Mouse (Mus musculus) cerebellum, postnatal 36 days (tissue): Measurements from ENCODE around the gene 1700061G19Rik.

ENCODE experiments used
- DNase-seq, 2 experiments: peaks; one replicate each; pipeline ENCODE4 v3.0.0; 2021 to 2022; ENCODE audit warnings: mixed read lengths in 2 of 2

Gene 1700061G19Rik

GRCm38 (mm10) chr17:56872512-56872911 lies 2.8 kb upstream of the 1700061G19Rik start:
- DNase-seq: no peak

- DNase-seq: no peak
These were observed 1.0 kb upstream of the 1700061G19Rik start, which contains the start of gene Acsbg2 for GRCm38 (mm10) chr17:56874237-56874636. Acsbg2 (minus strand) TSS chr17:56874447.

- no peak for DNase-seq
These were observed 1.2 kb downstream of the 1700061G19Rik start for GRCm38 (mm10) chr17:56876465-56876864.

- no peak for DNase-seq
These were observed 1.7 kb downstream of the 1700061G19Rik start for GRCm38 (mm10) chr17:56876981-56877380.

- DNase-seq: no peak
These were observed 2.1 kb downstream of the 1700061G19Rik start for GRCm38 (mm10) chr17:56877426-56877825.

- DNase-seq: no peak
These were observed 8.3 kb downstream of the 1700061G19Rik start for GRCm38 (mm10) chr17:56883612-56884011.

GRCm38 (mm10) chr17:56884331-56884730 lies 9.1 kb downstream of the 1700061G19Rik start:
- no peak for DNase-seq

GRCm38 (mm10) chr17:56884809-56885208 lies 9.5 kb downstream of the 1700061G19Rik start:
- no peak for DNase-seq

GRCm38 (mm10) chr17:56888050-56888449 lies 12.8 kb downstream of the 1700061G19Rik start:
- DNase-seq: no peak

- DNase-seq: no peak
These were observed 14.7 kb downstream of the 1700061G19Rik start for GRCm38 (mm10) chr17:56890018-56890417.

GRCm38 (mm10) chr17:56895368-56895918 lies 20.2 kb downstream of the 1700061G19Rik start:
- DNase-seq: no peak

- DNase-seq: no peak
These were observed 21.3 kb downstream of the 1700061G19Rik start for GRCm38 (mm10) chr17:56896513-56897129.

GRCm38 (mm10) chr17:56897630-56898195 lies 22.4 kb downstream of the 1700061G19Rik start:
- peak; percentile 86 for DNase-seq

GRCm38 (mm10) chr17:56902698-56903097 lies 27.4 kb downstream of the 1700061G19Rik start:
- no peak for DNase-seq

- no peak for DNase-seq
These were observed 30.9 kb downstream of the 1700061G19Rik start for GRCm38 (mm10) chr17:56906166-56906565.

GRCm38 (mm10) chr17:56907096-56907495 lies 31.8 kb downstream of the 1700061G19Rik start:
- DNase-seq: no peak

- DNase-seq: peak in 1 of 2 experiments; percentile 20
These were observed 32.6 kb downstream of the 1700061G19Rik start for GRCm38 (mm10) chr17:56907887-56908286.

GRCm38 (mm10) chr17:56909764-56910163 lies 34.5 kb downstream of the 1700061G19Rik start:
- DNase-seq: peak; percentile 42 to 48

GRCm38 (mm10) chr17:56913023-56913422 lies 37.7 kb downstream of the 1700061G19Rik start:
- no peak for DNase-seq

- DNase-seq: no peak
These were observed 38.2 kb downstream of the 1700061G19Rik start for GRCm38 (mm10) chr17:56913444-56913843.

- no peak for DNase-seq
These were observed 41.9 kb downstream of the 1700061G19Rik start for GRCm38 (mm10) chr17:56917166-56917565.

GRCm38 (mm10) chr17:56919725-56920124 lies 44.4 kb downstream of the 1700061G19Rik start:
- no peak for DNase-seq

- DNase-seq: no peak
These were observed 50.7 kb downstream of the 1700061G19Rik start for GRCm38 (mm10) chr17:56925998-56926397.

GRCm38 (mm10) chr17:56929101-56929500 lies 53.8 kb downstream of the 1700061G19Rik start:
- no peak for DNase-seq
